Mouse (Mus musculus): Measurements from ENCODE around the gene Pttg1ip.
A peak's percentile ranks its signal among the peaks of the same experiment; 100 is the strongest.

Pttg1ip gene

GRCm38 (mm10) chr10:77606855-77607254 is 25.3 kb downstream of the Pttg1ip start:
- DNase-seq (ENCODE audit: low read depth, low spot score): no peak

GRCm38 (mm10) chr10:77607441-77607840 is 25.9 kb downstream of the Pttg1ip start:
- no peak for DNase-seq (ENCODE audit: low read depth, low spot score)

- DNase-seq (ENCODE audit: low read depth, low spot score): no peak
These were observed 27.1 kb downstream of the Pttg1ip start for GRCm38 (mm10) chr10:77608589-77608988.

GRCm38 (mm10) chr10:77610221-77610961 is 28.9 kb downstream of the Pttg1ip start:
- no peak for DNase-seq (ENCODE audit: low read depth, low spot score)

GRCm38 (mm10) chr10:77613409-77613808 is 31.9 kb downstream of the Pttg1ip start:
- DNase-seq (ENCODE audit: low read depth, low spot score): peak; percentile 77

- DNase-seq (ENCODE audit: low read depth, low spot score): no peak
These were observed 34.1 kb downstream of the Pttg1ip start for GRCm38 (mm10) chr10:77615647-77616046.

- no peak for DNase-seq (ENCODE audit: low read depth, low spot score)
These were observed 34.6 kb downstream of the Pttg1ip start for GRCm38 (mm10) chr10:77616166-77616565.

- DNase-seq (ENCODE audit: low read depth, low spot score): no peak
These were observed 35.4 kb downstream of the Pttg1ip start for GRCm38 (mm10) chr10:77616926-77617325.

GRCm38 (mm10) chr10:77621546-77621945 is 40.0 kb downstream of the Pttg1ip start:
- no peak for DNase-seq (ENCODE audit: low read depth, low spot score)

GRCm38 (mm10) chr10:77622055-77622988 is 40.8 kb downstream of the Pttg1ip start, which contains the start of gene Ube2g2:
Gene Ube2g2 (plus strand): TSS chr10:77622275.
- DNase-seq (ENCODE audit: low read depth, low spot score): peak; percentile 88

- peak; percentile 82 for DNase-seq (ENCODE audit: low read depth, low spot score)
These were observed 41.6 kb downstream of the Pttg1ip start for GRCm38 (mm10) chr10:77623069-77623492.

- DNase-seq (ENCODE audit: low read depth, low spot score): no peak
These were observed 42.3 kb downstream of the Pttg1ip start for GRCm38 (mm10) chr10:77623639-77624400.

GRCm38 (mm10) chr10:77624570-77624995 is 43.1 kb downstream of the Pttg1ip start:
- peak; percentile 78 for DNase-seq (ENCODE audit: low read depth, low spot score)

GRCm38 (mm10) chr10:77626036-77626435 is 44.5 kb downstream of the Pttg1ip start:
- DNase-seq (ENCODE audit: low read depth, low spot score): no peak

GRCm38 (mm10) chr10:77626591-77626990 is 45.1 kb downstream of the Pttg1ip start:
- DNase-seq (ENCODE audit: low read depth, low spot score): no peak

- peak; percentile 77 for DNase-seq (ENCODE audit: low read depth, low spot score)
These were observed 46.0 kb downstream of the Pttg1ip start for GRCm38 (mm10) chr10:77627497-77627896.

- DNase-seq (ENCODE audit: low read depth, low spot score): no peak
These were observed 47.6 kb downstream of the Pttg1ip start for GRCm38 (mm10) chr10:77629163-77629562.

GRCm38 (mm10) chr10:77629970-77630369 is 48.5 kb downstream of the Pttg1ip start:
- DNase-seq (ENCODE audit: low read depth, low spot score): no peak

GRCm38 (mm10) chr10:77634016-77634415 is 52.5 kb downstream of the Pttg1ip start:
- DNase-seq (ENCODE audit: low read depth, low spot score): no peak

- no peak for DNase-seq (ENCODE audit: low read depth, low spot score)
These were observed 53.1 kb downstream of the Pttg1ip start for GRCm38 (mm10) chr10:77634452-77635231.
